Mouse (Mus musculus) kidney, adult 2 months (tissue): ENCODE data around the gene Ifitm2.

Source experiments
- CTCF ChIP-seq: fragments of 200-500 bp; conservative IDR thresholded peaks from 2 replicates; pipeline ENCODE4 v1.5.1; 2011; ENCODE audit warnings: low read depth, mild to moderate bottlenecking, control low read depth, low read length, moderate library complexity, mixed read lengths; ENCODE audit not compliant: insufficient read depth, insufficient read length
- POLR2A ChIP-seq: fragments of 200-500 bp; IDR thresholded peaks from one replicate; pipeline ENCODE4 v1.6.1; 2011; ENCODE audit warnings: low read depth, low read length, control low read depth

GRCm38 (mm10) chr7:140973396-140974165, 17.8 kb upstream of the Ifitm2 start:
- TF ChIP-seq POLR2A = no peak
- TF ChIP-seq CTCF = no peak
